Mouse (Mus musculus): ENCODE data around the gene Crygs.
"Not testable (repeated sequence)": the region's sequence is repeated elsewhere in the genome, so short reads cannot be mapped to it uniquely, and the experiment has no call there.

Crygs gene

GRCm38 (mm10) chr16:22789908-22790367 lies 21.4 kb downstream of the Crygs start:
- DNase-seq (ENCODE audit: low spot score), result no peak

GRCm38 (mm10) chr16:22782686-22783085 lies 28.7 kb downstream of the Crygs start:
- no peak for DNase-seq (ENCODE audit: low spot score)

GRCm38 (mm10) chr16:22779228-22779835 lies 32.0 kb downstream of the Crygs start:
- no peak for DNase-seq (ENCODE audit: low spot score)

- not testable (repeated sequence) for DNase-seq (ENCODE audit: low spot score)
These were observed 33.1 kb downstream of the Crygs start for GRCm38 (mm10) chr16:22778296-22778695.

GRCm38 (mm10) chr16:22775471-22775985 lies 35.8 kb downstream of the Crygs start:
- no peak for DNase-seq (ENCODE audit: low spot score)

- DNase-seq (ENCODE audit: low spot score), result no peak
These were observed 42.7 kb downstream of the Crygs start for GRCm38 (mm10) chr16:22768661-22769060.

GRCm38 (mm10) chr16:22767405-22767804 lies 44.0 kb downstream of the Crygs start:
- DNase-seq (ENCODE audit: low spot score), result no peak

- DNase-seq (ENCODE audit: low spot score), result no peak
These were observed 44.6 kb downstream of the Crygs start for GRCm38 (mm10) chr16:22766738-22767211.

- DNase-seq (ENCODE audit: low spot score), result no peak
These were observed 45.8 kb downstream of the Crygs start for GRCm38 (mm10) chr16:22765531-22765930.
